Comparison of ENCODE assay signal across 8 mouse cellular contexts in the genomic region with DNA sequence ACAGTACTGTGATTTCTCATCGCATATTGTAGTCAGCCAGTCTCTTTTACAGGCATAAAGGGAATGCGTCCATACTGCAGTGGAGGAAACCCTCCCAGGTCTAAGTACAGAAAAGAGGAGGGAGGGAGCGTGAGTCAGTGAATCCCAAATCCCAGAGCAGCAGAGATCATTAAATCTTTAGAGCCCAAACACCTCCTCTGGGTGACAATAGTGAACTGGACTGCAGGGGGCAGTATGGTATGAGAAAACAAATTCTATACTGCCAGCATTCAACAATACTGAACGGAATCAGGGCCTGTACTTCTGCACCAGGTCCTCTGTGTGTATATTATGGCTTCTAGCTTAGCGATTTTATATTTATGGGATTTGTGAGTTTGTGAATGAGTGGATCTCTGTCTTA.
DNase-seq lines count a peak whose midpoint lies in the region; ATAC-seq lines count a peak whose summit lies in the region.

No protein-coding gene starts in this region.

- no peak overlapping the region for H3K27ac ChIP-seq in midbrain, embryonic 11.5 days (ENCODE audit: low read depth, low read length)
- no peak overlapping the region for H3K27ac ChIP-seq in midbrain, embryonic 10.5 days (replicated peaks)
- H3K27ac ChIP-seq in forebrain, embryonic 15.5 days (replicated peaks), result no peak overlapping the region

- peaks cover 27% of the 10 kb centered on the region for H3K27me3 ChIP-seq in midbrain, embryonic 11.5 days (ENCODE audit: control insufficient read depth, insufficient read depth, low read length)
- H3K27me3 ChIP-seq in midbrain, embryonic 10.5 days (ENCODE audit: low read depth, poor library complexity, severe bottlenecking), result peaks cover 97% of the 10 kb centered on the region
- no peaks in the 10 kb centered on the region for H3K27me3 ChIP-seq in forebrain, embryonic 15.5 days

- no peak overlapping the region for H3K9ac ChIP-seq in midbrain, embryonic 11.5 days (ENCODE audit: low read length)
- no peak overlapping the region for H3K9ac ChIP-seq in forebrain, embryonic 15.5 days (replicated peaks)

- no peaks in the 10 kb centered on the region for H3K9me3 ChIP-seq in midbrain, embryonic 11.5 days (ENCODE audit: control insufficient read depth, low read length)
- no peaks in the 10 kb centered on the region for H3K9me3 ChIP-seq in midbrain, embryonic 10.5 days (replicated peaks)
- H3K9me3 ChIP-seq in forebrain, embryonic 15.5 days, result no peaks in the 10 kb centered on the region

- H3K36me3 ChIP-seq in midbrain, embryonic 11.5 days (ENCODE audit: control insufficient read depth, insufficient read depth, low read length), result no peaks in the 10 kb centered on the region
- H3K36me3 ChIP-seq in midbrain, embryonic 10.5 days, result no peaks in the 10 kb centered on the region
- H3K36me3 ChIP-seq in forebrain, embryonic 15.5 days, result no peaks in the 10 kb centered on the region

- WGBS in midbrain, embryonic 11.5 days, result 44% methylated on average over 5 of the region's 5 CpGs
- 34% methylated on average over 5 of the region's 5 CpGs for WGBS in midbrain, embryonic 10.5 days
- 29% methylated on average over 5 of the region's 5 CpGs for WGBS in forebrain, embryonic 15.5 days

- no peak overlapping the region for H3K4me3 ChIP-seq in midbrain, embryonic 11.5 days (ENCODE audit: low read depth, low read length)
- no peak overlapping the region for H3K4me3 ChIP-seq in midbrain, embryonic 10.5 days
- H3K4me3 ChIP-seq in forebrain, embryonic 15.5 days, result no peak overlapping the region

- ATAC-seq in midbrain, embryonic 11.5 days (ENCODE audit: low FRiP score), result peak; percentile 70; the same call in 1 of the 2 replicates
- ATAC-seq in forebrain, embryonic 15.5 days (replicated peaks), result peak; percentile 75
- no peak for ATAC-seq in erythroblast, adult 5-6 weeks (replicated peaks; ENCODE audit: low FRiP score, poor library complexity, severe bottlenecking)

- no peak for DNase-seq in midbrain, embryonic 11.5 days (ENCODE audit: low spot score, missing footprints)
- DNase-seq in midbrain, embryonic 10.5 days (ENCODE audit: low spot score), result no peak
- DNase-seq in brain, adult 2 months (ENCODE audit: low read depth, low spot score), result peak; percentile 49
- peak; percentile 58 for DNase-seq in kidney, postnatal 10 days
- peak; percentile 15 for DNase-seq in lung, postnatal 25 days (ENCODE audit: low spot score)
- peak; percentile 43 for DNase-seq in right cerebral cortex, postnatal 4 days

- no peak overlapping the region for H3K4me2 ChIP-seq in midbrain, embryonic 11.5 days
- H3K4me2 ChIP-seq in forebrain, embryonic 15.5 days (replicated peaks), result no peak overlapping the region

- no peaks in the 10 kb centered on the region for H3K4me1 ChIP-seq in midbrain, embryonic 11.5 days (ENCODE audit: control insufficient read depth, insufficient read depth, low read length)
- H3K4me1 ChIP-seq in midbrain, embryonic 10.5 days, result no peaks in the 10 kb centered on the region
- no peaks in the 10 kb centered on the region for H3K4me1 ChIP-seq in forebrain, embryonic 15.5 days

Comparison
In these comparisons a context has a peak if more than half of its experiments do, and no peak if none do; other contexts are left out.
1. DNase-seq: peak in brain, adult 2 months (single experiment), kidney, postnatal 10 days (single experiment), lung, postnatal 25 days (single experiment) and right cerebral cortex, postnatal 4 days (single experiment); none in midbrain, embryonic 11.5 days (single experiment) and midbrain, embryonic 10.5 days (single experiment).